In the genomic region with DNA sequence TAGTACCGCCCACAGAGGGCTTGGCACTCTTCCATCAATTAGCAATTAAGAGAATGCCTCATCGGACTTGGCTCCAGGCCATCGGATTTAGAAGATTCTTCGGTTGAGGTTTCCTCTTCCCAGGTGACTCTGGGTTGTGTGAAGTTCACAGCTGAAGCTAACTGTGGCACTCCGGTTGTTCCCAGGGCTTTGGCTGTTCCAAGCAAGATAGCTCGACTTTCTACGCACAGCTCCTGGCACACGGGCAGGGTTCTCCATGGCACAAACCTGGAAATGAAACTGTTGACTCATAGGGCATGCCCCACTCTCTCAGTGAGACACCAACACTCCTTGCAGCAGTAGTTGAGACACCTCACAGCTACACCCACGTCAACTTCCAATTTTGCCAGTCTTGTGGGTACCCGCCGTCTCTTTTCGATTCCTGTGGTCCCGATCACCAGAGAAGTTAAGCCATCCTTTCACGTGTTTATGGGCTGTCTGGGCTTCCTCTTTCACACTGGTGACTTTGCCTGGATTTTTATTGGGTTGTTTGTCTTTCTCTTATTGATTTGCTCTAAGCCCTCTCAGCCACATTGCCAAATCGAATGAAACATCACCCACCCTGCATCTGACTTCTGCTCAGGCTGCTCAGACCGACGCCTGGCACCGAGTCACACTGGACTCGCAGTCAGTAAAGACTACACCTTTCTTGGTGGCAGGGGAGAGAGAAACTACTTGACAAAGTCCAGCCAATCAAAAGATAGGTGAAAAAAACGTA, we compare ENCODE assay signal across 10 mouse cellular contexts.
A peak's percentile ranks its signal among the peaks of the same experiment; 100 is the strongest.
DNase-seq lines count a peak whose midpoint lies in the region.
"Had no signal": no experiment of that assay in that cellular context is flagged by ENCODE, and none has a peak within 500 bp of the region (broad histone marks: within the 10 kb centered on the region; RNA-seq: fewer than 3 reads in every experiment).

No protein-coding gene starts in this region.

- DNase-seq in frontal cortex, postnatal 36 days (ENCODE audit: low spot score in 2 of 2), result peak; percentile 61 to 64
- DNase-seq in frontal cortex, postnatal 10 days (ENCODE audit: low spot score in 2 of 2), result no peak
- peak; percentile 46 for DNase-seq in retina, postnatal 1 day
- no peak for DNase-seq in retina, embryonic 14.5 days (ENCODE audit: low spot score)
- DNase-seq in left cerebral cortex, adult 9 months (ENCODE audit: low spot score in 2 of 2), result peak; percentile 37 to 73
- peak; percentile 32 for DNase-seq in right cerebral cortex, postnatal 4 days
- no peak for DNase-seq in embryo, embryonic 10.5 days (ENCODE audit: low spot score)
- DNase-seq in urinary bladder, postnatal 4 days (ENCODE audit: low spot score in 2 of 2), result no peak
- DNase-seq: adrenal gland, postnatal 14 days; forebrain, postnatal 0 days had no signal

Comparison
In these comparisons a context has a peak if more than half of its experiments do, and no peak if none do; other contexts are left out.
1. DNase-seq: peak in frontal cortex, postnatal 36 days (2 of 2), retina, postnatal 1 day (single experiment), left cerebral cortex, adult 9 months (2 of 2) and right cerebral cortex, postnatal 4 days (single experiment); none in frontal cortex, postnatal 10 days (0 of 2), retina, embryonic 14.5 days (single experiment), embryo, embryonic 10.5 days (single experiment) and urinary bladder, postnatal 4 days (0 of 2).